Mouse (Mus musculus) embryonic fibroblast, embryonic 13.5 days (primary cell): Measurements from ENCODE around the gene Hsph1.

Experiments
- CTCF ChIP-seq: IDR thresholded peaks from 2 replicates; pipeline ENCODE4 v1.5.1; 2011; ENCODE audit warnings: mild to moderate bottlenecking, control low read depth, low read length, moderate library complexity, borderline replicate concordance; ENCODE audit not compliant: insufficient read depth
- POLR2A ChIP-seq: IDR thresholded peaks from 2 replicates; pipeline ENCODE4 v1.6.1; 2011; ENCODE audit warnings: low read depth, mild to moderate bottlenecking, control low read depth, low read length, moderate library complexity

GRCm38 (mm10) chr5:149587327-149587895, 48.8 kb downstream of the Hsph1 start:
- no peak for TF ChIP-seq CTCF
- no peak for TF ChIP-seq POLR2A
